Mouse (Mus musculus) stomach, embryonic 15.5 days (tissue): ENCODE measurements at regions not wholly inside any gene's neighbourhood (a gene's known extent, or its start where the extent isn't known, plus 50 kb on each side); places are given as distances from the start of the nearest gene placed in this dataset.

Experiments
- ATAC-seq: fragments of 200-750 bp; cut with Nextera tagmentation; 2 replicates; pipeline ENCODE4 v1.8.0; 2017; ENCODE audit warnings: low read depth, moderate number of reproducible peaks, moderate TSS enrichment; ENCODE audit not compliant: insufficient read depth, low FRiP score
- H3K27ac ChIP-seq: fragments of 300-500 bp; sonication (generic); 2 replicates; pipeline ENCODE4 v1.5.1; 2015; ENCODE audit warnings: mild to moderate bottlenecking, inconsistent platforms
- H3K27me3 ChIP-seq: fragments of 300-500 bp; sonication (generic); replicated peaks from 2 replicates; pipeline ENCODE4 v1.6.1; 2015; ENCODE audit warnings: inconsistent platforms
- H3K36me3 ChIP-seq: fragments of 300-500 bp; sonication (generic); 2 replicates; pipeline ENCODE4 v1.6.1; 2015; ENCODE audit warnings: inconsistent platforms
- H3K4me1 ChIP-seq: fragments of 300-500 bp; sonication (generic); 2 replicates; pipeline ENCODE4 v1.6.1; 2015; ENCODE audit warnings: inconsistent platforms
- H3K4me2 ChIP-seq: fragments of 300-500 bp; sonication (generic); 2 replicates; pipeline ENCODE4 v1.6.1; 2015; ENCODE audit warnings: mild to moderate bottlenecking, inconsistent platforms
- H3K4me3 ChIP-seq: fragments of 300-500 bp; sonication (generic); replicated peaks from 2 replicates; pipeline ENCODE4 v1.5.1; 2015; ENCODE audit warnings: inconsistent platforms
- H3K9ac ChIP-seq: fragments of 300-500 bp; sonication (generic); 2 replicates; pipeline ENCODE4 v1.6.1; 2015; ENCODE audit warnings: inconsistent platforms
- H3K9me3 ChIP-seq: fragments of 300-500 bp; sonication (generic); 2 replicates; pipeline ENCODE4 v1.6.1; 2016; ENCODE audit warnings: inconsistent platforms
- WGBS: fragments of 180-500 bp; shearing (Covaris S2); methylation state at CpG from one replicate; pipeline ENCODE4 v1.1.7; 2015; 5-methylcytosine and 5-hydroxymethylcytosine counted together

DNA sequence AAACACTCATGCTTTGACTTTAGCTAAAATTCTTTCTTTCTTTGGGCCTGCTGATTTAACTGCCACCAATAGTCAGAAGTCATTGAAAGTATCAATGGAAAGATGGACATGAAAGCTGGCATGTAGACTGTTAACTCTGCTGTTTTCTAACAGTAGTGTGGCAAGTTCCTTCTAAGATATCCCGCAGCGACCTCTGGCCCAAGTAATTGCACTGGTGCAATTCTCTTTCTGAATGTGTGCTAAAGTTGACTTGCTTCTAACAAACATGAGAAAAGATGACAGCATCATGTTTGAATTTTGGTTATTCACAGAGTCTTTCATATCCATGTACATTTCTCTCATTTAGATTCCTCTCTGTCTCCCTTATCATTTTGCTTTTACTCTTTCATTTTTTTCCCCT lies 109.7 kb upstream of the Rmdn2 start:
- Histone ChIP-seq H3K9ac (no peak overlapping the region), H3K9me3 (no peaks in the 10 kb centered on the region), H3K36me3 (no peaks in the 10 kb centered on the region), H3K4me3 (no peak overlapping the region), H3K4me2 (no peak overlapping the region), H3K27me3 (no peaks in the 10 kb centered on the region), H3K27ac (no peak overlapping the region), H3K4me1 (no peaks in the 10 kb centered on the region)
- WGBS: 90% methylated on average over 2 of the region's 2 CpGs
- ATAC-seq: no peak

DNA sequence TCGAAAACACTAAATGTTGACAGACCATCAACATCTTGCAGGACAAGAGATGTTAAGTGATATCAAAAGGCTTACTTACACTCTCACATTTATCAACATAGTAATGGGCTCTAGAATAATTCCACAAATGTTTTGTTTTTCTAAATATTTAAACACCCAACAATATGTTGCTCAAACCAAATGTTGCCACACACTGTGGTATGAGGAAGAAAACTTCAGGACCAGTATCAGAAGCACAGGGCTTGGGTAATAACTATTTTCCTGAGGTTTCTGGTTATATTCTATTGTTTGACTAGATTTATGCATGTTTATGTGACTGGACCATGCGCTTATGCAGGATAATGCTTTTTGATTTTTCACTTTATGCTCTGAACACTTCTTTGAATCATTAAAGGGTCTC lies 108.6 kb upstream of the Rmdn2 start:
- no peaks in the 10 kb centered on the region for H3K4me1 ChIP-seq
- no peaks in the 10 kb centered on the region for H3K27me3 ChIP-seq
- no peak overlapping the region for H3K9ac ChIP-seq
- no peaks in the 10 kb centered on the region for H3K9me3 ChIP-seq
- ATAC-seq: no peak
- no peaks in the 10 kb centered on the region for H3K36me3 ChIP-seq
- H3K4me2 ChIP-seq: no peak overlapping the region
- no peak overlapping the region for H3K4me3 ChIP-seq
- no peak overlapping the region for H3K27ac ChIP-seq
- WGBS: 83% methylated on average over 2 of the region's 2 CpGs

DNA sequence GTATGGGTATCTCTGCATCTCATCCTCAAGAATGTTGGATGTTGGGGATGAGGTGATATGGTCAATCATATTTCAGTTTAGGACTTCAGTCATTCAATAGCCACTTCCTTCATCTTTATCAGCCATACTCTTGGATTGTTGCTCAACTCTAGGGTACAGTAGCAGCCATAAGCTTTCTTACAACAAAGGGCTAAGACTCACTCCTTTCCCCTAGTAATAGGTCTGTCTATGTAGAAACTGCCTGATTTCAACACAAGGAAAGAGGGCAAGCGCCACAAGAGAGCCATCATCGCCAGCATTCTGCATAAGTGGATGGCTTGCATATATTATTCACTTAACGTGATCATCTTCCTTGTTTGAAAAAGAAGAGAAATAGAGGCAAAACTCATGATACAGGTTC lies 107.5 kb upstream of the Rmdn2 start:
- Histone ChIP-seq H3K9ac (no peak overlapping the region), H3K4me3 (no peak overlapping the region), H3K27me3 (no peaks in the 10 kb centered on the region), H3K36me3 (no peaks in the 10 kb centered on the region), H3K9me3 (no peaks in the 10 kb centered on the region), H3K27ac (no peak overlapping the region), H3K4me2 (no peak overlapping the region), H3K4me1 (no peaks in the 10 kb centered on the region)
- no peak for ATAC-seq
- WGBS: 87% methylated on average over 3 of the region's 3 CpGs

DNA sequence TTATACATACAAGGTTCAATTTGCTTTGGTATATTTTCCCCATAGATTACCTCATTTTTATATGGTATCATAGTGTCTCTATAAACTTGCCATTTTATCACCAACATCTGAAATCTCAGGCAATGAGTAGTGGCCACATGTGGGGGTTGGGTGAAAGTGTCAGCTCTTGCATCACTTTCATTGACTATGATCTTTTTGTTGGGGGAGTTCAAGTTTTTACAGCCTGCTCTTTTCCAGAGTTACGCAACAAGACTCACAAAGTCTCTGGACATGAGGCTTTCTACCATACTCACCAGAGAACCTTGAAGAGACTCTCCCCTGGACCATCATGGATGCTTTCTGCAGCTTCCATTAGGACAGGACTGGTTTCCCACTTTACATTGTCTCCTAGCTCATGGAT lies 106.1 kb upstream of the Rmdn2 start:
- no peak overlapping the region for H3K4me2 ChIP-seq
- peaks cover 9% of the 10 kb centered on the region; the same call in 1 of the 2 replicates for H3K4me1 ChIP-seq
- no peaks in the 10 kb centered on the region for H3K9me3 ChIP-seq
- H3K4me3 ChIP-seq: no peak overlapping the region
- H3K27me3 ChIP-seq: no peaks in the 10 kb centered on the region
- 93% methylated on average over 1 of the region's 1 CpGs for WGBS
- H3K27ac ChIP-seq: no peak overlapping the region
- no peak for ATAC-seq
- H3K9ac ChIP-seq: no peak overlapping the region
- H3K36me3 ChIP-seq: no peaks in the 10 kb centered on the region

DNA sequence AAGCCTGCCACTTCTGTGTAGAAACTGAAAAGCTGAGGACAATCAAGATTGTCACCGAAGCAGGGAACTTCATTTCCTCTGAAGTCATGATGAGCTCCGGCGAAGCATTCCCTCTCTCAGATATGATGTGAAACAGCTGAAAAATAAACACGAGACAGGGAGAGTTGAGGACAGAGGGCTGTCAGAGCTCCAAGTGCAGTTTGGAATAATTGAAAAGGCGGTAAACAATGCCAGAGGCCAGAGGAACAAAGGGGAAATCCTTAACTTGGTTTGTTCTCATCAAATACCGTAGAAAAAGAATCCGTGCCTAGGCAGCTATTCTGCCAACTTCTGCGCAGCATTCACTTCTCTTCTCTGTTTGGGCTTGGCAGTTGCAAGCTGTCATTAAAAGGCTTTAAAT lies 102.4 kb upstream of the Rmdn2 start:
- Histone ChIP-seq H3K27ac (no peak overlapping the region), H3K4me3 (no peak overlapping the region), H3K4me1 (peaks cover 9% of the 10 kb centered on the region; the same call in 1 of the 2 replicates), H3K4me2 (no peak overlapping the region), H3K27me3 (no peaks in the 10 kb centered on the region), H3K9ac (no peak overlapping the region), H3K36me3 (no peaks in the 10 kb centered on the region), H3K9me3 (no peaks in the 10 kb centered on the region)
- WGBS: 50% methylated on average over 8 of the region's 8 CpGs
- no peak for ATAC-seq

DNA sequence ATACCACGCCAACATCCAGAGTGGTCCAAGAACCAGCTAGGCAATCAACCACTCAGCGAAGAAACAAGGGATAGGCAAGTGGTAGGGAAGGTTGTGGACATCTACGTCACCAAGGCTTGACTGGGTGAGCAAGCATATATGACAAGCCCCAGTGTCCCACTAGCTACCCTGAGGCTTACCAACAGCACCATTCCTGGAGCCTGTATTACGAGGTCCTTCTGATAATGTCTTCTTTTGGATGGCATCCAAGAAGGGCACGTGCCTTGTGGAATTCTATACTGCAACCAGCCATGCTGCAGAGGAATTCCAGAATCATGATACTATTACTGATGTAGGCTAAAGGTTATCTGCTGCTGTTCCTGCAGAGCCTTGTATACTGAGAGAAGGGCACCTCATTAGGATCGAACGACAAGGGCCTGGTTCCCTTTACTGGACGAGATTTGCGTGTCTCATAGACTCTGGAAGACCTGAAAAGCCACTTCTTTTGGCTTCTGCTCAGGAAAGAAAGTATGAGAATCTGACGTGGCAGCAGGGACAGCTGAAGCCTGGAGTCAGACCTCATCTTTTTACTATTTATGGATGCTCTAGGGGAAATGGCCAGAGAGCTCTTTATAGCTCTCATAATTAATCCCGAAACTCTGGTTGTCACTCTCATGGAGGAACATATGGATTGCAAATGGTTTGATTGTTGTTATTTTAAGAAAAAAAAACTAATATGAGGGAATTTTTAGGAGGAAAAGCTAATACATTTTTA lies 101.5 kb upstream of the Rmdn2 start:
- H3K27me3 ChIP-seq: no peaks in the 10 kb centered on the region
- peaks cover 9% of the 10 kb centered on the region; the same call in 1 of the 2 replicates for H3K4me1 ChIP-seq
- H3K4me3 ChIP-seq: no peak overlapping the region
- no peaks in the 10 kb centered on the region for H3K9me3 ChIP-seq
- H3K4me2 ChIP-seq: no peak overlapping the region
- H3K36me3 ChIP-seq: no peaks in the 10 kb centered on the region
- H3K27ac ChIP-seq: no peak overlapping the region
- no peak for ATAC-seq
- 64% methylated on average over 11 of the region's 11 CpGs for WGBS
- H3K9ac ChIP-seq: no peak overlapping the region

DNA sequence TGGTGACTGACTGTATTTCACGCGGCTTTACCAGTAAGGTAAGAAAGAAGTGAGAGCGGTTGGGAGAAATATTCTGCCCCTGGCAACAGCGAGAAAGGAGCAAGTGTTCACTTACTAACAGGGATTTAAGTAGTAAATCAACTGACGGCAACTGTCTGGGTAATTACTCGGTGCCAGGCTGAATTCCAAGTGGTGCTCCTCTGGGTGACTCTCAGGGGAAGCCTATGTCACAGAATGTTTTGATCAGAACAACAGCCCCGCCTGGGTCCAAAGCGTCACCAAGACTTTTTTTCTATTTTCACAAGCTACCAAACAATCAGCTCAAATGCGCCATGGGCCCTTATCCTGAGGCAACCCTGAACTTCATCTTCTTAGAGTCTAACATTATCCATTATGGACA lies 100.4 kb upstream of the Rmdn2 start:
- no peak overlapping the region for H3K27ac ChIP-seq

DNA sequence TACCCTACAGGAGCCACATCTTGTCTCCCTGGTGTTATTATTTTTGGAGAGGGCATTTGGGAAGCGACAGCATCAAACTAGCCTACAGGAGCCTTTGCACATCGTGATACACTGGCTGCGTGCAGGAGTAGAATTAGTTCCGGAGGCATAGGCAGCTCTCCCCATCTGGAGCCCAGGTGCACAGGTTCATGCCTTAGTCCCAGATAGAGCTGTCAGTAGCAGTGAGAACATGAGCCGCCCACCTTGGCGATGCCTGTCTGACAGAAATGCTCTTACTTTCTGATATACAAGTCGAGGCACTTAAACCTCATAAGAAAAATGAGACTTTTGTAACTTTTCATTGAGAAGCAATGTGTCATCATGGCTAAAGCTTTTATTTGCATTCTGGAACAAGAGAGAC lies 97.6 kb upstream of the Rmdn2 start:
- no peak for ATAC-seq
- H3K27ac ChIP-seq: no peak overlapping the region
- H3K9me3 ChIP-seq: no peaks in the 10 kb centered on the region
- peaks cover 9% of the 10 kb centered on the region; the same call in 1 of the 2 replicates for H3K4me1 ChIP-seq
- WGBS: 65% methylated on average over 7 of the region's 7 CpGs
- H3K9ac ChIP-seq: no peak overlapping the region
- H3K4me2 ChIP-seq: no peak overlapping the region
- H3K36me3 ChIP-seq: no peaks in the 10 kb centered on the region
- H3K4me3 ChIP-seq: no peak overlapping the region
- H3K27me3 ChIP-seq: no peaks in the 10 kb centered on the region

More for the DNA sequence above, 100.4 kb upstream of the Rmdn2 start:
- Histone ChIP-seq H3K27me3 (no peaks in the 10 kb centered on the region), H3K4me2 (no peak overlapping the region), H3K9ac (no peak overlapping the region), H3K4me1 (peaks cover 9% of the 10 kb centered on the region; the same call in 1 of the 2 replicates), H3K9me3 (no peaks in the 10 kb centered on the region), H3K4me3 (no peak overlapping the region), H3K36me3 (no peaks in the 10 kb centered on the region)
- WGBS: 78% methylated on average over 9 of the region's 9 CpGs
- no peak for ATAC-seq

DNA sequence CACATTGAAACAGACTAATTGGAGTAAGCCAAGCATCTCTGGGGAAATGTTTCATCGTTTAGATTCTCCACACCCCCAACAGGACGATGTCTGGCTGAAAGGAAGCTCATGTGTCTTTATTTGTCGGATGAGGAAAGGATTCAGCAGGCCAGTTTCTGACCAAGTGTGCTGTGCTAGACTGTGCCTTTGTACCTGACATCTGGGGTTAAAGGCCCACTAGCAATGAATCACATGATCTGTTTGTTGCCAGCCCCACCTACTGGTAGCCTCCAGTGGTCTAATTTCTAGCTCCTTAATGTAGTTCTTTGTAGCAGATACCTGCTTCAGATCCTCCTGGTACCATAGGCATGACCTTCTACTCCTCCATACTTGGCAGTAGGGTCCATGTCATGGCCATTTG lies 93.5 kb upstream of the Rmdn2 start:
- H3K4me2 ChIP-seq: no peak overlapping the region
- H3K9ac ChIP-seq: no peak overlapping the region
- H3K27ac ChIP-seq: no peak overlapping the region
- no peak for ATAC-seq
- no peaks in the 10 kb centered on the region for H3K9me3 ChIP-seq
- peaks cover 3% of the 10 kb centered on the region; the same call in 1 of the 2 replicates for H3K4me1 ChIP-seq
- H3K27me3 ChIP-seq: no peaks in the 10 kb centered on the region
- no peak overlapping the region for H3K4me3 ChIP-seq
- WGBS: 51% methylated on average over 3 of the region's 3 CpGs
- no peaks in the 10 kb centered on the region for H3K36me3 ChIP-seq

DNA sequence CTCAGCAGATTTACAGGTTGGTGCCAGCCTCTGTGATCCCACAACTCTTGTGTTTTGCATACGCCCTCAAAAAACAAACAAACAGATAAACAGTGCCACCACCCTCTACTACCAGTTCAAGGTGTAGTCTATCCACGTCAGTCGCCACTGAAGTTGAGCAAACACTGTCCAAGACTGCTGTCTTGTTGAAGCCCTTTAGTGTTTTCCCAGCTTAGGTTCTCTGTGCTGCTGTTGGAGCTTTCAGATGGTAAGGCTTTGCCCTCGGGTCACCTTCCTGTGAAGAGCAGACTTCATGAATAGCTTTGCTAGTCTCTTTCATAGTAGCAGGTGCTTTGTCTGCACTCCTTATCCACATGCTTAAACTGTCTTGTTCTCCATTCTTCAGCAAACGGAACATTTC lies 93.0 kb upstream of the Rmdn2 start:
- H3K27ac ChIP-seq: no peak overlapping the region

DNA sequence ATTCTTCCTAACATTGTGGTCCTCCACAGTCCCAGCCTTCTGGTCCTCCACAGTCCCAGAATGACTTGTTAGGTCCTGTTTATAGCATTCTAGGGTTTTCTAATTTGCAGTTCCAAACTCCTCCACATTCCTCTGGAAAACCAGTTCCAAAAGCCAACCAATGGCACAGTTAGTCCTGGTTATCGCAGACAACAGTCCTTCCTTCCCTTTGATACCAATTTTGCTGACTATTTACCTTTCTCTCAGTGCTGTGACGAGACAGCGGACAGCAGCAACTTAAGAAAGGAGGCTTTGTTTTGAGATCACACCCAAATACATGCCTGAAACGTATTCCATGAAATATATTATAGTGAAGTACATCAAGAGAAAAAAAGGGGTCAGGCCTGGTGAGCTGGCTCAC lies 92.3 kb upstream of the Rmdn2 start:
- H3K27ac ChIP-seq: no peak overlapping the region
- no peak overlapping the region for H3K4me3 ChIP-seq
- 67% methylated on average over 4 of the region's 4 CpGs for WGBS
- ATAC-seq: no peak
- no peak overlapping the region for H3K4me2 ChIP-seq
- H3K27me3 ChIP-seq: no peaks in the 10 kb centered on the region
- peaks cover 3% of the 10 kb centered on the region; the same call in 1 of the 2 replicates for H3K4me1 ChIP-seq
- H3K9me3 ChIP-seq: no peaks in the 10 kb centered on the region
- no peaks in the 10 kb centered on the region for H3K36me3 ChIP-seq
- H3K9ac ChIP-seq: no peak overlapping the region

More for the DNA sequence above, 93.0 kb upstream of the Rmdn2 start:
- 79% methylated on average over 5 of the region's 5 CpGs for WGBS
- no peaks in the 10 kb centered on the region for H3K27me3 ChIP-seq
- H3K9me3 ChIP-seq: no peaks in the 10 kb centered on the region
- ATAC-seq: no peak
- peaks cover 3% of the 10 kb centered on the region; the same call in 1 of the 2 replicates for H3K4me1 ChIP-seq
- no peak overlapping the region for H3K9ac ChIP-seq
- H3K4me2 ChIP-seq: no peak overlapping the region
- no peaks in the 10 kb centered on the region for H3K36me3 ChIP-seq
- H3K4me3 ChIP-seq: no peak overlapping the region

DNA sequence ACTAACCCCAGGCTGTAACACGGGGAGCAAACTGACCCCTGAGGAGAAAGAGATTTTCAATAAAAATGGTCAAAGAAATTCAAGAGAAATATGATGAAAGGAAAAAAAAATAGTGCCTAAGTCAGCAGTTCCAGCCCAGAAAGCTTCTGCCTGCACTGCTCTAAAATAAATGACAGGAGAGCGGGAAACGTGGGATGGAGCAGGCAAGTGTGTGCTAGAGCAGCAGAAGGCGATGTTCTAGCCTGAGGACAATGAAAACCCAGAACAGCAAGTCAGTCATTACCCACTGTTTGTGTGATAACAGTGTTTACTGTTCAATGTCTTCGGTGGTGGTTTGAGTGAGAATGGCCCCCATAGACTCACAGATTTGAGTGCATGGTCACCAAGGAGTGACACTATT lies 91.4 kb upstream of the Rmdn2 start:
- Histone ChIP-seq H3K27me3 (no peaks in the 10 kb centered on the region), H3K4me2 (no peak overlapping the region), H3K4me1 (peaks cover 3% of the 10 kb centered on the region; the same call in 1 of the 2 replicates), H3K36me3 (no peaks in the 10 kb centered on the region), H3K27ac (no peak overlapping the region), H3K9me3 (no peaks in the 10 kb centered on the region), H3K4me3 (no peak overlapping the region), H3K9ac (no peak overlapping the region)
- ATAC-seq: no peak
- 77% methylated on average over 5 of the region's 5 CpGs for WGBS
